Mouse (Mus musculus): ENCODE measurements around the gene Col18a1.

- TF ChIP-seq CTCF (IDR thresholded peaks at IDR 0.05; ENCODE audit: borderline replicate concordance, extremely low read depth, insufficient read depth, insufficient read length): no peak
- TF ChIP-seq POLR2A (IDR thresholded peaks at IDR 0.05; ENCODE audit: borderline replicate concordance, extremely low read depth, insufficient read depth, insufficient read length, poor library complexity, severe bottlenecking): no peak
These were observed 157.7 kb downstream of the Col18a1 start for GRCm38 (mm10) chr10:77008698-77009097.
